Mouse (Mus musculus): ENCODE results near the gene Ap1s3. TPM values are rescaled to one million over a fixed set of nuclear protein-coding genes. Genes with fewer than 3 reads are reported as not detected.

The Ap1s3 gene
- polyA plus RNA-seq, 1 experiment from 2014 or later, result 0.11 TPM

- H3K27me3 ChIP-seq (ENCODE audit: control insufficient read depth, insufficient read depth, low read length), result no peaks in the 10 kb centered on the region
- H3K36me3 ChIP-seq (ENCODE audit: control insufficient read depth, insufficient read depth), result no peaks in the 10 kb centered on the region
- no peak overlapping the region for H3K9ac ChIP-seq (ENCODE audit: low read length)
- H3K4me1 ChIP-seq (ENCODE audit: control insufficient read depth, insufficient read depth, low read length), result no peaks in the 10 kb centered on the region
- no peak overlapping the region for H3K4me3 ChIP-seq (ENCODE audit: low read length)
- H3K4me2 ChIP-seq (ENCODE audit: low read depth, low read length), result no peak overlapping the region
- H3K27ac ChIP-seq (ENCODE audit: low read length), result no peak overlapping the region
- no peaks in the 10 kb centered on the region for H3K9me3 ChIP-seq (replicated peaks; ENCODE audit: control insufficient read depth, low read length)
- ATAC-seq (replicated peaks; ENCODE audit: extremely low read depth, insufficient read depth, low FRiP score), result no peak
- WGBS, result 89% methylated on average over 2 of the region's 2 CpGs
Measured at GRCm38 (mm10) chr1:79654948-79655347, 16.8 kb downstream of the Ap1s3 start.

- H3K9me3 ChIP-seq (replicated peaks; ENCODE audit: control insufficient read depth, low read length), result no peaks in the 10 kb centered on the region
- no peak overlapping the region for H3K27ac ChIP-seq (ENCODE audit: low read length)
- H3K4me1 ChIP-seq (ENCODE audit: control insufficient read depth, insufficient read depth, low read length), result 0 out of 2 replicates have a peak, but pooled peaks cover 2% of the 10 kb centered on the region
- no peak for ATAC-seq (replicated peaks; ENCODE audit: extremely low read depth, insufficient read depth, low FRiP score)
- 68% methylated on average over 6 of the region's 6 CpGs for WGBS
- H3K4me2 ChIP-seq (ENCODE audit: low read depth, low read length), result no peak overlapping the region
- no peak overlapping the region for H3K4me3 ChIP-seq (ENCODE audit: low read length)
- H3K27me3 ChIP-seq (ENCODE audit: control insufficient read depth, insufficient read depth, low read length), result no peaks in the 10 kb centered on the region
- no peak overlapping the region for H3K9ac ChIP-seq (ENCODE audit: low read length)
- H3K36me3 ChIP-seq (ENCODE audit: control insufficient read depth, insufficient read depth), result no peaks in the 10 kb centered on the region
Measured at GRCm38 (mm10) chr1:79643411-79644110, 28.2 kb downstream of the Ap1s3 start.

GRCm38 (mm10) chr1:79642680-79643079, 29.1 kb downstream of the Ap1s3 start:
- WGBS, result 94% methylated on average over 3 of the region's 3 CpGs
- no peak overlapping the region for H3K4me2 ChIP-seq (ENCODE audit: low read depth, low read length)
- no peak for ATAC-seq (replicated peaks; ENCODE audit: extremely low read depth, insufficient read depth, low FRiP score)

GRCm38 (mm10) chr1:79641355-79641754, 30.4 kb downstream of the Ap1s3 start:
- H3K9ac ChIP-seq (ENCODE audit: low read length), result no peak overlapping the region
- H3K4me1 ChIP-seq (ENCODE audit: control insufficient read depth, insufficient read depth, low read length), result 0 out of 2 replicates have a peak, but pooled peaks cover 2% of the 10 kb centered on the region
- no peak overlapping the region for H3K27ac ChIP-seq (ENCODE audit: low read length)
- no peaks in the 10 kb centered on the region for H3K36me3 ChIP-seq (ENCODE audit: control insufficient read depth, insufficient read depth)
- H3K9me3 ChIP-seq (replicated peaks; ENCODE audit: control insufficient read depth, low read length), result no peaks in the 10 kb centered on the region
- H3K4me2 ChIP-seq (ENCODE audit: low read depth, low read length), result no peak overlapping the region
- no peak overlapping the region for H3K4me3 ChIP-seq (ENCODE audit: low read length)
- no peaks in the 10 kb centered on the region for H3K27me3 ChIP-seq (ENCODE audit: control insufficient read depth, insufficient read depth, low read length)
- no peak for ATAC-seq (replicated peaks; ENCODE audit: extremely low read depth, insufficient read depth, low FRiP score)
- 40% methylated on average over 6 of the region's 6 CpGs for WGBS

More at GRCm38 (mm10) chr1:79642680-79643079, 29.1 kb downstream of the Ap1s3 start:
- no peaks in the 10 kb centered on the region for H3K9me3 ChIP-seq (replicated peaks; ENCODE audit: control insufficient read depth, low read length)
- H3K9ac ChIP-seq (ENCODE audit: low read length), result no peak overlapping the region
- H3K36me3 ChIP-seq (ENCODE audit: control insufficient read depth, insufficient read depth), result no peaks in the 10 kb centered on the region
- H3K4me1 ChIP-seq (ENCODE audit: control insufficient read depth, insufficient read depth, low read length), result 0 out of 2 replicates have a peak, but pooled peaks cover 2% of the 10 kb centered on the region
- H3K27ac ChIP-seq (ENCODE audit: low read length), result no peak overlapping the region
- H3K27me3 ChIP-seq (ENCODE audit: control insufficient read depth, insufficient read depth, low read length), result no peaks in the 10 kb centered on the region
- H3K4me3 ChIP-seq (ENCODE audit: low read length), result no peak overlapping the region

- WGBS, result 64% methylated on average over 7 of the region's 7 CpGs
- H3K36me3 ChIP-seq (ENCODE audit: control insufficient read depth, insufficient read depth), result no peaks in the 10 kb centered on the region
- H3K27me3 ChIP-seq (ENCODE audit: control insufficient read depth, insufficient read depth, low read length), result no peaks in the 10 kb centered on the region
- H3K9ac ChIP-seq (ENCODE audit: low read length), result no peak overlapping the region
- H3K4me1 ChIP-seq (ENCODE audit: control insufficient read depth, insufficient read depth, low read length), result 0 out of 2 replicates have a peak, but pooled peaks cover 2% of the 10 kb centered on the region
- ATAC-seq (replicated peaks; ENCODE audit: extremely low read depth, insufficient read depth, low FRiP score), result no peak
- H3K4me2 ChIP-seq (ENCODE audit: low read depth, low read length), result no peak overlapping the region
- no peak overlapping the region for H3K27ac ChIP-seq (ENCODE audit: low read length)
- H3K9me3 ChIP-seq (replicated peaks; ENCODE audit: control insufficient read depth, low read length), result no peaks in the 10 kb centered on the region
- H3K4me3 ChIP-seq (ENCODE audit: low read length), result no peak overlapping the region
Measured at GRCm38 (mm10) chr1:79640151-79640550, 31.6 kb downstream of the Ap1s3 start.

- WGBS, result 71% methylated on average over 5 of the region's 5 CpGs
- Histone ChIP-seq H3K9me3 (replicated peaks; ENCODE audit: control insufficient read depth, low read length) (no peaks in the 10 kb centered on the region), H3K36me3 (ENCODE audit: control insufficient read depth, insufficient read depth) (no peaks in the 10 kb centered on the region), H3K27me3 (ENCODE audit: control insufficient read depth, insufficient read depth, low read length) (no peaks in the 10 kb centered on the region), H3K4me2 (ENCODE audit: low read depth, low read length) (no peak overlapping the region), H3K4me3 (ENCODE audit: low read length) (no peak overlapping the region), H3K9ac (ENCODE audit: low read length) (no peak overlapping the region), H3K27ac (ENCODE audit: low read length) (no peak overlapping the region), H3K4me1 (ENCODE audit: control insufficient read depth, insufficient read depth, low read length) (0 out of 2 replicates have a peak, but pooled peaks cover 2% of the 10 kb centered on the region)
- ATAC-seq (replicated peaks; ENCODE audit: extremely low read depth, insufficient read depth, low FRiP score), result no peak
Measured at GRCm38 (mm10) chr1:79639683-79640082, 32.1 kb downstream of the Ap1s3 start.

GRCm38 (mm10) chr1:79639107-79639506, 32.7 kb downstream of the Ap1s3 start:
- H3K27ac ChIP-seq (ENCODE audit: low read length), result no peak overlapping the region
- 0 out of 2 replicates have a peak, but pooled peaks cover 2% of the 10 kb centered on the region for H3K4me1 ChIP-seq (ENCODE audit: control insufficient read depth, insufficient read depth, low read length)
- no peak overlapping the region for H3K4me2 ChIP-seq (ENCODE audit: low read depth, low read length)
- no peaks in the 10 kb centered on the region for H3K9me3 ChIP-seq (replicated peaks; ENCODE audit: control insufficient read depth, low read length)
- no peak for ATAC-seq (replicated peaks; ENCODE audit: extremely low read depth, insufficient read depth, low FRiP score)
- H3K36me3 ChIP-seq (ENCODE audit: control insufficient read depth, insufficient read depth), result no peaks in the 10 kb centered on the region
- no peak overlapping the region for H3K4me3 ChIP-seq (ENCODE audit: low read length)
- H3K9ac ChIP-seq (ENCODE audit: low read length), result no peak overlapping the region
- no peaks in the 10 kb centered on the region for H3K27me3 ChIP-seq (ENCODE audit: control insufficient read depth, insufficient read depth, low read length)
- WGBS, result 88% methylated on average over 6 of the region's 6 CpGs

GRCm38 (mm10) chr1:79637768-79638167, 34.0 kb downstream of the Ap1s3 start:
- no peak for ATAC-seq (replicated peaks; ENCODE audit: extremely low read depth, insufficient read depth, low FRiP score)
- WGBS, result 87% methylated on average over 2 of the region's 2 CpGs
- Histone ChIP-seq H3K9me3 (replicated peaks; ENCODE audit: control insufficient read depth, low read length) (no peaks in the 10 kb centered on the region), H3K27ac (ENCODE audit: low read length) (no peak overlapping the region), H3K4me3 (ENCODE audit: low read length) (no peak overlapping the region), H3K36me3 (ENCODE audit: control insufficient read depth, insufficient read depth) (no peaks in the 10 kb centered on the region), H3K4me1 (ENCODE audit: control insufficient read depth, insufficient read depth, low read length) (no peaks in the 10 kb centered on the region), H3K9ac (ENCODE audit: low read length) (no peak overlapping the region), H3K27me3 (ENCODE audit: control insufficient read depth, insufficient read depth, low read length) (no peaks in the 10 kb centered on the region), H3K4me2 (ENCODE audit: low read depth, low read length) (no peak overlapping the region)

- Histone ChIP-seq H3K27me3 (ENCODE audit: control insufficient read depth, insufficient read depth, low read length) (no peaks in the 10 kb centered on the region), H3K4me3 (ENCODE audit: low read length) (no peak overlapping the region), H3K9me3 (replicated peaks; ENCODE audit: control insufficient read depth, low read length) (no peaks in the 10 kb centered on the region), H3K4me1 (ENCODE audit: control insufficient read depth, insufficient read depth, low read length) (no peaks in the 10 kb centered on the region), H3K4me2 (ENCODE audit: low read depth, low read length) (no peak overlapping the region), H3K9ac (ENCODE audit: low read length) (no peak overlapping the region), H3K27ac (ENCODE audit: low read length) (no peak overlapping the region), H3K36me3 (ENCODE audit: control insufficient read depth, insufficient read depth) (no peaks in the 10 kb centered on the region)
- no peak for ATAC-seq (replicated peaks; ENCODE audit: extremely low read depth, insufficient read depth, low FRiP score)
- 84% methylated on average over 4 of the region's 4 CpGs for WGBS
Measured at GRCm38 (mm10) chr1:79631521-79631920, 40.3 kb downstream of the Ap1s3 start.

Data from heart, embryonic 16.5 days (tissue).